Mouse (Mus musculus) thymus, adult 2 months (tissue): Measurements from ENCODE around the gene Gm17783. TPM values are rescaled to one million over a fixed set of nuclear protein-coding genes. Genes with fewer than 3 reads are reported as not detected.
"Not testable (repeated sequence)": the region's sequence is repeated elsewhere in the genome, so short reads cannot be mapped to it uniquely, and the experiment has no call there.

Experiments used
- DNase-seq: peaks from one replicate; pipeline ENCODE4 v3.0.0; 2021
- H3K27ac ChIP-seq: fragments of 200-500 bp; 2 replicates; pipeline ENCODE4 v1.5.1; 2012; ENCODE audit warnings: low read length, control low read depth; ENCODE audit not compliant: control insufficient read depth, insufficient read depth
- H3K27me3 ChIP-seq: fragments of 200-500 bp; 2 replicates; pipeline ENCODE4 v1.6.1; 2012; ENCODE audit warnings: mild to moderate bottlenecking, low read length, moderate library complexity, mixed read lengths; ENCODE audit not compliant: control insufficient read depth, insufficient read depth
- H3K36me3 ChIP-seq: fragments of 200-500 bp; 2 replicates; pipeline ENCODE4 v1.6.1; 2012; ENCODE audit warnings: mild to moderate bottlenecking, low read length, moderate library complexity; ENCODE audit not compliant: control insufficient read depth, insufficient read depth
- H3K4me1 ChIP-seq: fragments of 200-500 bp; replicated peaks from 2 replicates; pipeline ENCODE4 v1.6.1; 2012; ENCODE audit warnings: low read length; ENCODE audit not compliant: control insufficient read depth, insufficient read depth
- H3K4me3 ChIP-seq: fragments of 200-500 bp; 2 replicates; pipeline ENCODE4 v1.5.1; 2012; ENCODE audit warnings: mild to moderate bottlenecking, low read length, control low read depth, moderate library complexity; ENCODE audit not compliant: control insufficient read depth, insufficient read depth
- CTCF ChIP-seq: fragments of 200-500 bp; IDR thresholded peaks from 2 replicates; pipeline ENCODE4 v1.5.1; 2012; ENCODE audit warnings: mild to moderate bottlenecking, control low read depth, low read length, moderate library complexity, borderline replicate concordance; ENCODE audit not compliant: control insufficient read depth, poor library complexity, insufficient read depth; ENCODE audit errors: extremely low read depth
- POLR2A ChIP-seq: fragments of 200-500 bp; IDR thresholded peaks from 2 replicates; pipeline ENCODE4 v1.6.1; 2012; ENCODE audit warnings: mild to moderate bottlenecking, low read length, control low read depth, moderate library complexity; ENCODE audit not compliant: control insufficient read depth, poor library complexity, insufficient read depth; ENCODE audit errors: extremely low read depth
- WGBS: fragments of 180-500 bp; shearing (Covaris S2); methylation state at CpG from one replicate; pipeline ENCODE4 v1.1.7; 2018; 5-methylcytosine and 5-hydroxymethylcytosine counted together
- polyA plus RNA-seq: library from polyadenylated mRNA; depleted of rRNA; stranded (reverse); fragments of >200 nt; gene quantifications from 2 replicates; pipeline ENCODE4 v1.2.3, GENCODE M21; 2012; rRNA removed

The Gm17783 gene
- polyA plus RNA-seq, 1 experiment, result not detected

GRCm38 (mm10) chr16:45542108-45542507 is 10.3 kb upstream of the Gm17783 start:
- Histone ChIP-seq H3K36me3 (no peaks in the 10 kb centered on the region), H3K4me3 (no peak overlapping the region), H3K27ac (no peak overlapping the region), H3K4me1 (no peaks in the 10 kb centered on the region), H3K27me3 (no peaks in the 10 kb centered on the region)
- DNase-seq, result no peak
- TF ChIP-seq POLR2A, result no peak
- TF ChIP-seq CTCF, result no peak

GRCm38 (mm10) chr16:45538342-45538741 is 6.5 kb upstream of the Gm17783 start:
- H3K4me3 ChIP-seq, DNase-seq, H3K27ac ChIP-seq, H3K27me3 ChIP-seq, H3K36me3 ChIP-seq, H3K4me1 ChIP-seq: not testable (repeated sequence)
- 95% methylated on average over 1 of the region's 1 CpGs for WGBS

DNA sequence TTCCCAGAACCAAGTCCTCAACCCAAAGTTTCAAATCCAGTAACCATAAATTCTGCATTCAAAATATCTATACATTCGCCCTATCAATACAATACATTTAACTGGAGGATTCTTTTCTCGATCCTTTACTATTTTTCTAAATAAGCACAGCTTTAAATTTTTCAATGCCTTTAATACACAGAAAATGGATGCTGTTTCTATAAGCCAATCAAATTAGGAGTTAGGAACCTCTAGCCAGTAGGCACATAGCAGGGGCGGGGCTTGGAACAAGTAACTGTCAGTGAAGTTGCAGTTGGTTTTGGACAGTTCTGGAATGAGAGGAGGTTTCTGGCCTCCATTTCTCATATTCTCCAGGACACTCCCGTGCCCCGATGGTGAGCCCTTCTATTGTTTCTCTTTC is 3.2 kb upstream of the Gm17783 start, which contains the start of gene Slc9c1:
Gene Slc9c1 (plus strand): TSS at position 301 of the 400 bp plus-strand sequence.
- Histone ChIP-seq H3K27ac (no peak within 1 kb of the TSS), H3K4me3 (no peak within 1 kb of the TSS), H3K27me3 (no peaks in the 10 kb centered on the region), H3K36me3 (no peaks in the 10 kb centered on the region), H3K4me1 (no peaks in the 10 kb centered on the region)
- 96% methylated on average over 5 of the region's 5 CpGs for WGBS
- DNase-seq, result no peak
- TF ChIP-seq POLR2A (no peak), CTCF (no peak)

GRCm38 (mm10) chr16:45525551-45525950 is 6.3 kb downstream of the Gm17783 start:
- 20% methylated on average over 5 of the region's 5 CpGs for WGBS
- Histone ChIP-seq H3K27me3 (no peaks in the 10 kb centered on the region), H3K4me3 (no peak overlapping the region), H3K36me3 (no peaks in the 10 kb centered on the region), H3K27ac (no peak overlapping the region), H3K4me1 (no peaks in the 10 kb centered on the region)
- DNase-seq, result no peak
- TF ChIP-seq CTCF, result no peak

DNA sequence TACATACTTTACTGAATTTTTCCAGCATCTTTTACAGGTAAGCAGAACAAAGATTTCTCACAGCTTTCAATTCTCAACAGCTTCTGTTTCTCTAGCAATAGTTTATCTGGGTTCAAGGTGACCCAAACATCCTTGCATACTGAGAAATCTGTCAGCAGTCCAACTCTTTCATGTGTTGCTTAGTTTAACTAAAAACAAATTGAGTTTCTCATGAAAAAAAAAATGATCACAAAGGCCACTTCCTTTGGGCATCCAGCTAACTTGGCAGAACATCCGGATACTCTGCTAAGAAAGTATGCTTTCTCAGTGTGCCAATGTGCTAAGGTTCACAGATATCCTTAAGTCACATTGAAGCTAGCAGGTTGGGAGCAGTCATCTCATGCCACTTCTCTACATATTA is 36.5 kb downstream of the Gm17783 start:
- TF ChIP-seq POLR2A (no peak), CTCF (no peak)
- DNase-seq, result no peak
- WGBS, result 88% methylated on average over 1 of the region's 1 CpGs
- H3K4me3 ChIP-seq, result no peak overlapping the region
- no peaks in the 10 kb centered on the region for H3K36me3 ChIP-seq
- H3K27me3 ChIP-seq, result no peaks in the 10 kb centered on the region
- no peak overlapping the region for H3K27ac ChIP-seq
- no peaks in the 10 kb centered on the region for H3K4me1 ChIP-seq

DNA sequence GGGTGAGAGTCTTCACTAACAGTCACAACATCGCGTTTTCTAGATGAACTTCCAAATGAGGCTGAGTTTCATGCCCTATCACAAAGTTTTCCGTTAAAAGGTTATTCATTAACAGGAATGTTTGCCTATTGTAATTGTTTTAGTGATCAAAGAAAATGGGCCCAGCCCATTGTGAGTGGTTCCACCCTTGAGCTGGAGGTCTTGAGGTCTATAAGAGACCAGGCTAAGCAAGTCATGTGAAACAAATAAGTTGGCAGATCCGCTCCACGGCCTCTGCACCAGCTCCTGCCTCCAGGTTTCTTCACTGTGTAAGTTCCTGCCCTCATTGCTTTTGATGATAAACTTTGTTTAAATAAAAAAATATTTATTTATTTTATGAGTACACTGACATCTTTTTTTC is 38.9 kb downstream of the Gm17783 start, which contains the start of gene Gm609:
Gene Gm609 (minus strand): TSS at position 43 of the 400 bp plus-strand sequence.
- 92% methylated on average over 5 of the region's 5 CpGs for WGBS
- Histone ChIP-seq H3K4me1 (no peaks in the 10 kb centered on the region), H3K27ac (no peak within 1 kb of the TSS), H3K4me3 (no peak within 1 kb of the TSS), H3K27me3 (no peaks in the 10 kb centered on the region), H3K36me3 (no peaks in the 10 kb centered on the region)
- no peak for DNase-seq
- TF ChIP-seq POLR2A (no peak), CTCF (no peak)

DNA sequence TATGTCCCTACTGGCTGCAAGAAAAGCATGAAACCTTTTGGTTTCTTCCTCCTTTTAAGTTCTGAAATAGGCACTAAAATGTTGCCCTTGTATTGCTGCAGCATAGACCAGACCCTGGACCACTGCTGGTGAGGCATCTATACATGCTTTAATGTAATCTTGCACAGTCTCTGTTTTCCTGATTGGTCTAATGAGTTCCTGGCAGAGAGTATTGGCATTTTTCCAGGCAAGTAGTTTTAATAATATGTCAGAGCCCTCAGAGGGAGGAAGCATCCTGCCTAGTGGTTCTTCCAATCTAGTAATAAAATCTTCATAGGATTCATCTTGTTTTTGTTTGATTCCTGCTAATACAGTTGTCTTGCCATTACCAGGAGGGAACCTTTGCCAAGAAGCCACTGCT is 54.9 kb downstream of the Gm17783 start:
- Histone ChIP-seq H3K4me3 (no peak overlapping the region), H3K27ac (no peak overlapping the region), H3K27me3 (no peaks in the 10 kb centered on the region), H3K36me3 (no peaks in the 10 kb centered on the region), H3K4me1 (no peaks in the 10 kb centered on the region)
- TF ChIP-seq POLR2A, result no peak
- DNase-seq, result no peak

- WGBS, result 91% methylated on average over 3 of the region's 3 CpGs
These were observed 60.0 kb downstream of the Gm17783 start for GRCm38 (mm10) chr16:45471836-45472235.

More at GRCm38 (mm10) chr16:45471836-45472235, 60.0 kb downstream of the Gm17783 start:
- not testable (repeated sequence) for H3K27me3 ChIP-seq, H3K4me3 ChIP-seq, H3K36me3 ChIP-seq, DNase-seq, H3K27ac ChIP-seq, H3K4me1 ChIP-seq

Other genes with a start within 250 kb of the Gm17783 start
- 32.5 and 43.7 TPM in 2 replicates for gene Cd200, start 123.0 kb downstream of the Gm17783 start, polyA plus RNA-seq
- gene Gm609, start 39.1 kb downstream of the Gm17783 start, polyA plus RNA-seq, result 0.04 TPM in 2 replicates
- gene Slc9c1, start 3.3 kb upstream of the Gm17783 start, polyA plus RNA-seq, result 0.03 TPM in 1 of 2 replicates, not detected in the other
- 0.54 and 0.97 TPM in 2 replicates for gene Gcsam, start 78.3 kb upstream of the Gm17783 start, polyA plus RNA-seq
- gene BC016579, start 122.0 kb upstream of the Gm17783 start, polyA plus RNA-seq, result 0.08 and 0.19 TPM in 2 replicates
- 0.07 and 0.34 TPM in 2 replicates for gene Tmprss7, start 161.6 kb upstream of the Gm17783 start, polyA plus RNA-seq
- 1.2 TPM in 2 replicates for gene Tagln3, start 192.6 kb upstream of the Gm17783 start, polyA plus RNA-seq
- gene Abhd10, start 210.9 kb upstream of the Gm17783 start, polyA plus RNA-seq, result 10.4 and 11.4 TPM in 2 replicates